Mouse (Mus musculus) frontal cortex, postnatal 14 days (tissue): ENCODE measurements around the gene Tbc1d2.
"Not testable (repeated sequence)": the region's sequence is repeated elsewhere in the genome, so short reads cannot be mapped to it uniquely, and the experiment has no call there.

Experiments
- DNase-seq, 2 experiments: peaks; one replicate each; pipeline ENCODE4 v3.0.0; 2022; ENCODE audit warnings: low spot score in 2 of 2

The Tbc1d2 gene

DNA sequence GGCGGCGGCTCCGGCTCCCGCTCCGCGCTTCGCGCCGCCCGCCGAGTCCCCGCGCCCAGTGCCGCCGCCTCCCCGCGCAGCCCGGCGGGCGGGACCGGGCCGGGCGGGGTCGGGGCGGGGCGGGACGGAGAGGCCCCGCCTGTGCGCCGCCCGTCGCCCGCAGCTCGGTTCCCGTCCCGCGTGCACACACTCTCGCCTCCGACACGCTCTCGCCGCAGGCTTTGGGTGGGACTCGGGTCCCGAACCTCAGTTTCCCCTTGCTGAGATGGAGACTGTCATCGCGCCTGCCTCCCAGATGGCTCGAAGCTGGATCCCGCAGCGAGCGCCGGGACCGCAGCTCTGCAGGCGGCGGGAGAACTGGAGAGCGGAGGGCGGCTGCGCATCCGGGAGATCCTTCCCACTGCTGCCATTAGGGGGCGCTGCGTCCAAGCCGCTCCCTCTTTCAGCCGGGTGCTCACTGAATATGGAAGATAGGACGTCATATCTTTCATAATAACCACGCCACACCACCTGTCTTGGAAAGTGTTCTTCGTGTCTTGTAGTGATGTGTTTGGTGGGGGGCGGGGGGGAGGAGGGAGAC, 48.1 kb downstream of the Tbc1d2 start, which contains the start of gene Coro2a:
Gene Coro2a, minus strand, starts transcription at position 359 of the 580 bp plus-strand sequence.
- DNase-seq = peak; percentile 71 to 83

DNA sequence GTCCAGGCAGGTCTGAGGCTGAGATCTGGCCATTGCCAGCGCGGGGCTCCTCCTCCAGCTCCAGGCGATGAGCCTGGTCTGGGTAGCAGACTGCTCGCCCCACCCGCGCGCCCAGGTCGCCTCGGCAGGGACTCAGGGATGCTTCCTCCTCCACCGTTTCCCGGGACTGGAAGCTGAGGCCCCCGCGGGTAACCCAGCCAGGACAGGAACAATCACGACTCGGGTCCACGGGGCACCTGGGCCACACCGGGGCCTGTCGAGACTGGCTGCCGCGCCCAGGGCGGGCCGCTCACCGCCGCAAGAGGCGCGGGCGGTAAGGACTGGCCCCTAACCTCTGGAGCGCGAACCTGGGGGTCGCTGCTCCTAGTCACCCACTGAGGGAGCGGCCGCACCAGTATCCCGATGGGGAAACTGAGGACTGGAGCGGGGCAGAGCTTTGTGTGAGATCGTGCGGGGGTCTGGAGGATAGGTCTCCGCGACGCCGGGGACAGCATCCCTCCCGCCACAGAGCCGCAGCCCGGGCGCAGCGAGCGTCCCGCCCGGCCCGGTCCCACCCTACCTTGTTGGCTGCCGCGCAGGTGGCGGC, 48.7 kb downstream of the Tbc1d2 start:
- no peak for DNase-seq

DNA sequence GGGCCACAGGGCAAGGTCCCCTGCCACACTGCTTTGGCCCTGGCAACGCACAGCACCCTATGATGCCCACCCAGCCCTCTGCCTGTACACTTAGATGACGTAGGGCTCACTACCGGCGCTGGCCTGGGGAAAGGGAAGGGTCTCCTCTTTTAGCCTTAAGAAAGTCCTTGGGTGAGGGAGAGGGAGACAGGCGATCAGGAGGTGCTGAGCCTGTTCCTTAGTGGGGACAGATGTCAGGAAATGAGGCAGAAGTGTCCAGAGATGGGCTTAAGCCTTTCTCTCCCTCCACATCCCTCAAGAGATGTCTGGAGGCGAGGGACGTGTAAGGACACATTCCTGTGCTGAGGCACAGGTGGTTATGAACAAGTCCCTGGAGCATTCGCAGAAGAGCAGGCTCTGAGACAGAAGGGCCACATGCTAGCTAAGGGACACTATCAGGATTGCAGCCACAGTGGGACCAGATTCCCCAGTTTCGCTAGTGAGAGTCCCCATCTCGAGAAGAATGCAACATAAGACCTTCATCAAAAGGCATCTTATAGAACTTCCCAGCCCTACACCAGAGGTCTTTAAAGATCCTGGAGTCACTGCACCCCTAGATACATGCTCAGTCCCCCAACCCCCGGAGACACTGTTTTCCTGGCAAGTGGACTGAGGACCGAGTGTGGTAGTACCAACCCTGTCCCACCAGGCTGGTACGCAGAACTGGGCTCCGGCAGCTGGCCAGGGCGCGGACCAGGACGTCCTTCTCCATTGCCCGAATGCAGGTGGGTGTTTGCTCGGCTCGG, 49.3 kb downstream of the Tbc1d2 start:
- DNase-seq = no peak

DNA sequence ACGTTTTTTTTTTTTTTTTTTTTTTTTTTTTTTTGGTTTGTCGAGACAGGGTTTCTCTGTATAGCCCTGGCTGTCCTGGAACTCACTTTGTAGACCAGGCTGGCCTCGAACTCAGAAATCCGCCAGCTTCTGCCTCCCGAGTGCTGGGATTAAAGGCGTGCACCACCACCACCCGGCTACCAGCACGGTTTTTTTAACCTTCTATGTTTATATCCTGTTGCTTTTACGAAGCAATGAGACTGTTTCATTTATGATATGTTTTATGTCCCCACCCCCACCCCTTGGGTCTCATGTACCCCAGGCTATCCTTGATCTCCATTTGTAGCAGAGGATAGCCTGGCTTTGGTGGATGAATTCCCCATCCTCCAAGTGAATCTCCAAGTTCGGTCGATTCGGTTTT, 50.4 kb downstream of the Tbc1d2 start:
- not testable (repeated sequence) for DNase-seq

DNA sequence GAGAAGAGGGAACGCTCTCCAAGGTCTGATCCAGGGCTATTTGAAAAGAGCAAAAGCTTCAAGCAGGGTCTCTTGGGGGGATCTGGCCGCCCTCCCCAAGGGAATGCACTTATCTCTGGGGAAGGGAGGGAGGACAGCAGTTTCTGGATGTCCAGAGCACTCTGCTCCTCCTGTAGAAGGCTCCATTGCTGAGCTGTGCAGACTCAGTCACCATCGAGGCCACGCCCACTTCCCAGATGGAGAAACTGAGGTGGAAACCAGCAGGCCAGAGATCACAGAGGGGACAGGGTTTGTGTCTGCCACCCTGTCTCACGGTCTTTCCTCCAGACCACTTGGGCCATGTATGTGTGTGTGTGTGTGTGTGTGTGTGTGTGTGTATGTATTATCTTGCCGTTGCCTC, 51.0 kb downstream of the Tbc1d2 start:
- no peak for DNase-seq

DNA sequence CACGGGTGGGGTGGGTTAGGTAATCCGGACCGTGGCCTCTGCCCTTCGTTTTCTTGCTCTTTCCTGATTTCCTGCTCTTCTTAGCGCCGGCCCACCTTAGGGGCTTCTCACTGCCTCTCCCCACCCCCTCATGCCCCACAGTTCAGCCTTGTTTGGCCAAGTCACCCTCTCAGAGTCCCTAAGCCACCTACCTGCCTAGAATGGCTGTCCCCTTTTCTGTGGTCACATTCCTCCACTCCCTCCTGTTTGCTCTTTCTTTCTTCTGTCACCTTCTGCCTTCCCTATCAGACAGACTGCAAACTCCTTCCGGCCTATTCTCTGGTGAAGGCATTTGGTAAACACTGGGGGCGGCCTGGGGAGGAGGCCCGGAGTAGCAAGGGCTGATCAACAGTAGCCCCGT, 51.9 kb downstream of the Tbc1d2 start:
- no peak for DNase-seq

DNA sequence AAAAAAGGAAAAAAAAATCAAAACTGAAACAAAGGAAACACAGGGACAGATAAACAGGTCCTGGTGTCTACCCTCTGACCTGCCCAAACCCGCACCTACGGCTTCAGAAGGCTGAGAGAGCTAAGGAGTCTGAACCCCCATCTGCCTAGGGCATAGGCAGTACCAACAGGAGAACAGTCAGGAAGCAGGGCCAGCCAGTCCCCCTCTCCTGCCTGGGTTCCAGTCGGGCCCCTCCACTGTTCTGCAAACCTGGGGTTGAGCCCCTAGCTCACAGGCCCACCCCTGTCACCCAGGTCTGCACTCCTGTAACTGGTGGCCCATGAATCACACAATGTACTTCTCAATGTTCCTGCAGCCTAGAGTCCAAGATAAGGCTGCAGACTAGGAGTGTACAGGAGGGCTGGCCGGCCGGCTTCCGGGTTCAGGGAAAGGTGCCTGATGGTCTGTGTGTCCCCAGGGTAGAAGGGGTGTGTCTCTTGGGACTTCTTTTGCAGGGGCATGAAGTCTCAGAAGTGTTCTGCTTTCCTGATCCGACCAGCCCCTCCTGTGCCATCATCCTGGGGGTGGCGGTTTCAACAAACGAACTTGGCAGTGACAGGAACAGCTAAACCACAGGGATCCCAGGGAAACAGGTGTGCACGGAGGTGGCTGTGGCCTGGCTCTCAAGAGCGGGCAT, 52.6 kb downstream of the Tbc1d2 start:
- no peak for DNase-seq

DNA sequence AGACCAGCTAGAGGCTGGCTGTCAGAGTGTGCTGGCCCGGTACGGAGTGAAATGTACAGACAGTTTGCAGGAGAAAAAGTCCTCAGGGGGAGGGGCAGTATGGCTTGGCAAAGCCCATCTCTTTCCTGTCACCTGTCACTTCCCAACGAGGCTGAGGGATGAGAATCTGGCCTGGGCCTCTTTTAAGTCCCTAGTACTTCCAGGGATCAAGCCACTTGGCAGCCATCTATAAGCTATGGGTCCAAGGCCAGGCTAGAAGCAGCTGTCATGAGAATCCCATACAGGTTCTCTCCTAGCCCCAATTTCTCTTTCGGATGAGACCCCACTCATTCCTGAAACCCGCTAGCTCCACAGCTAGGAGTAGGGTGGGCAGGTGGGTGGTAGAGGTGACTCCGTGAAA, 53.6 kb downstream of the Tbc1d2 start:
- no peak for DNase-seq

DNA sequence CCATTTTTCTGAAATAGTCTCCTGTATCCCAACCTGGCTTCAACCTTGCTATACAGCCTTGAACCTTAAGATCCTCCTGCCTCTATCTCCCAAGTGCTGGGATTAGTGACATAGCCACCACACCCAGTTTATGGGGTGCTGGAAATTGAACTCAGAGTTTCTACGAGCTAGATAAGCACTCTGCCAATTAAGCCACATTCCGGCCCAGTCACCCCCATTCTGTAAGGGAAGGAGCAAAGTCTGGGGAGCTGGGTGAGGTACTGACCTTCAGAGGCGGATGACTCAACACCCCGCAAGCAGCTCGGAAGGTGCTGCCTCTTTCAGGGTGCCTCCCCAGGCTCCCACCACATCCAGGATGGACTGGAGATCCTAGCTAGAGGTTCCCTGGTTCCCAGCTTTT, 55.9 kb downstream of the Tbc1d2 start:
- no peak for DNase-seq

DNA sequence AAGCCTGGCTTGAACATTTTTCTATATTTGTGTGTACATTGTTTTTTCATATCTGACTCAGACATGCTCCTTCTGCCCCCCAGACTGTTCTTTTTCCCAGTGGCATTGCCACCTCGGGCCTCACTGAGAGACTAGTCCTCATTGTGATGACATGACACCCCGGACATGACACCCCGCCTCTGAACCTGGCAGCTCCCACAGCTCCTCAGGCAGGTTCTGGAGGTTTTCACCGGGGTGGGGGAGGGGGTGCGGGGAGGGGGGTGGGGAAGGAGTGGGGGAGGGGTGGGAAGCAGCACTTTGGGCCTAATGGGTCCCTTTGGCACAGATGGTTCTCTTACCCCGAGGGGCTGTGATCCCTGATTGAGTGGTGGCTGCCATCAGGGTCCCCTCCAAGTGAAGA, 56.5 kb downstream of the Tbc1d2 start:
- DNase-seq = no peak

DNA sequence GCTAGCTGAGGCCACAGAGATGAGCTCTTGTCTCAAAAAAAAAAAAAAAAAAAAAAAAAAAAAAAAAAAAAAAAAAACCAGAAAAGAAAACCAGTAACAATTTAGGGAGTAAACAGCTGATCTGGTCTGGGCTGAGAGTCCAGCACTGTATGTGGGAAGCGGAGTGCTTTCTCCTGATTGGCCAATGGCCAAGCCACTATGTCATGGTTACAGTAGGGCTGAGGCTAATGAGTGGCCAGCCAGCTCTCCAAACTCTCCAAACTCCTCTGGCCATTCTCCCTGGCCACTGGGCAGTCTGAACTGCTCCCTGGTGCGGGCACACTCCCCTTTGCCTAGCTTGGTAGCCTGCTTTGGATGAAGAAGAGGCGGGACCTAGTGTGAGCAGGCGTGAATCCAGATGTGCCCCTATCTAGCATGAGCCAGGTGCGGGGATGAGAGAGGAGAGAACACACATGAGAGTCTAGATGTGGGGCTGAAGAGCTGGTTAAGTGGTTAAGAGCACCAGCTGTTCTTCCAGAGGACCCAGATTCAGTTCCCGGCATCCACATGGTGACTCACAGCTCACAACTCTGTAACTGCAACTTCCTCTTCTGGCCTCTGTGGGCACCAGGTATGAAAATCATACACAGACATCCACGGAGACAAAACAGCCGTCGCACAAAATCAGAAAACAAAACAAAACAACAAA, 58.0 kb downstream of the Tbc1d2 start:
- DNase-seq = no peak

DNA sequence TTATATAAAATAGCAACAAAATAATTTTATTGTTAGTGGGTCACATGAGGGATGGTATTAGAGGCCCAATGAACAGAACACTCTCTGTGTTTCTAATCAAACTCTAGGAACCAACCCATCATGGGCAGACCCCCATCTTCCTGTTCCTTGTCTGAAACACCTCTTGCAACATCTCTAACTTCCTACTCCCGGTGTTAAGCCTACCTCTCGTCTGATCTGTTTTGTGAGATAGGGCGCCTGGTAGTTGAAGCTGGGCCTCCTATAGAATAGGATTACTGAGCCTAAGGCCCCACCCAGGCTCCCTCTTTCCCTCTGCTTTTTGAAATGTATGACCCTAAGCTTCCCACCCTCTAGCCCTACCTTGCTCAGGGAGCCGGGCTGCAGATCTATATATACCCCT, 59.2 kb downstream of the Tbc1d2 start:
- no peak for DNase-seq

DNA sequence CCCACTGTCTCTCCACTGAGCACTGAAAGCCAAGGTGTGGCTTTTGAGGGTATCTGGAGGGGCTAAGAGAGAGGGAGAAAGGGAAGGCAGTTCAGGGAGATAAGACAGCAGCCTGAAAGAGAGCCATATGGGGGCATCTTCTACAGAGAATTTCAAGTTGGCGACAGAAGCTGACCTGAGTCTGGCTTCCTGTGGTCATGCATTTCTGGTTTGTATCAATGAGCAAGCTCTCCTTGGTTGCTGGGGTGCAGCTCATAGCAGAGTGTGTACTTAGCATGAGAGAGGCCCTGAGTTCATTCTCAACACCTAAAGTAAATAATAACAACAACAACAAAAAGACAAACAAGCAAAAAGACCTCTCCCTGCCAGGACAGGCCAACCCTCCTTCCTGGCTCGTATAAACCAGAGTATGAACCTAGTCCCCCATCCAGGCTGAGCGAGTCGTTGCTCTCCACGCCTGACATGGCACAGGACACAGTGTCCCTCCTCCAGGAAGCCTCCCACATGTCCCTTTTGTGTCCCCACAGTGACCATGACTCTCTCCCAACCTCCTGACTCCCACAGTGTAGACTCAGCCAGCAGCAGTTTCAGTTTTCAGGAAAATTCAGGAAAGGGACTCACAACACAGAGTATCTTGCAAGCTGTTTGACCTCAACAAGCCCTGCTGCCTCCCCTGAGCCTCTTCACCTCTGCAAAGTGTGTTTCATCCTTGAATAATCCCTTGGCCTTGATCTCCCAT, 59.9 kb downstream of the Tbc1d2 start:
- DNase-seq = no peak

DNA sequence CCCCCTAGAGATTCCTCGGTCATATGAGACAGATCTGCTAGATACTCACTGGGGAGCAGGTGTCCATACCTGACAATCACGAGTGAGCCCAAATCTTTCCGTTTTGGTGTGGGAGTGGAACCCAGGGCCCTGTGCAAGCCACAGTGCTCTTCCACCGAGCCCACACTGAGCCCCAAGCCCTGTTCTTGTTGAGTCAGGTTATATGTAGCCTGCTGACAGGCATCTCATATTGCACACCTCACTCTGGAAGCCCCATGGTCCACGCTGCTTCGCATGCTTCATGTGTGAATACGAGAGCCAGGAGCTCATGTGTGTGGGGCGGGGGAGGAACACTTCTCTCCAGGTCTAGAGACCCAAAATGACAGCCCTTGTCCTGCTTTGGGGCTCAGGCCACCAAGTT, 60.9 kb downstream of the Tbc1d2 start:
- DNase-seq = no peak

DNA sequence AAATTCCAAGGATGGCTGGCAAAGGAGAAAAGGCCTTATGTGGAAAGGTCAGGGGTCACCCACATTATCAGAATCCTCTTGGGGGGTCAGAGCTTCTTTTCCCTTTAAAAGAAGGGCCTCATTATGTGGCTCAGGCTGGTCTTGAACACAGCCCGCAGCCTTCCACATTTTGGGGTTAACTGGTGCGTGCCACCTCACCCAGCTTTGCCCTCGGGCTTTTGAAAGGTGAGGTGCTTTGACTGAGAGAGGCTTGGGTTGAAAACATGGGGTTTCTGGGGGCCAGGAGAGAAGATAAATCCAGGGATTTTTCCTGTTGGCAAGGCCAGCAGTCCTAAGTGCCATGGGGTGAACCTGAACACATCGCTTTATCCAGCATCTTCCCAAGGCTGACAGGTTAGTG, 63.5 kb downstream of the Tbc1d2 start:
- no peak for DNase-seq

DNA sequence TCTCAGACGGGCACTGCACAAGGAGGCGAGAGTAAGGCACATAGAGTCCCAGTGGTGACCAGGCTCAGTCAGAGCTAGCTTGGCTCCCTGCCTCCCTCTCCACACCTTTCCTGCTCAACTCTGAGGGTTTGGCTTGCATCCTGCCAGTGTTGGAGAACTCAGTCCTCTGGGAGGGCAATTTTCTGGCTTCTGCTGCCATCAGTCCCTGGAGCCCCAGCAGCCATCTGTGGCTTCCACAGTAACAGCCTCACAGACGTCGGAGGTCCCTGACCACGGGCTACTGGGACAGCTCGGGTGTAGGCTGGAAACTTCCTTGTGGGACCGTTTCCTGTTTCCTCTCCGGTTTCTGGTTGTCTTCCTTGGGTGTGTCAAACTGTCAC, 64.2 kb downstream of the Tbc1d2 start:
- no peak for DNase-seq

DNA sequence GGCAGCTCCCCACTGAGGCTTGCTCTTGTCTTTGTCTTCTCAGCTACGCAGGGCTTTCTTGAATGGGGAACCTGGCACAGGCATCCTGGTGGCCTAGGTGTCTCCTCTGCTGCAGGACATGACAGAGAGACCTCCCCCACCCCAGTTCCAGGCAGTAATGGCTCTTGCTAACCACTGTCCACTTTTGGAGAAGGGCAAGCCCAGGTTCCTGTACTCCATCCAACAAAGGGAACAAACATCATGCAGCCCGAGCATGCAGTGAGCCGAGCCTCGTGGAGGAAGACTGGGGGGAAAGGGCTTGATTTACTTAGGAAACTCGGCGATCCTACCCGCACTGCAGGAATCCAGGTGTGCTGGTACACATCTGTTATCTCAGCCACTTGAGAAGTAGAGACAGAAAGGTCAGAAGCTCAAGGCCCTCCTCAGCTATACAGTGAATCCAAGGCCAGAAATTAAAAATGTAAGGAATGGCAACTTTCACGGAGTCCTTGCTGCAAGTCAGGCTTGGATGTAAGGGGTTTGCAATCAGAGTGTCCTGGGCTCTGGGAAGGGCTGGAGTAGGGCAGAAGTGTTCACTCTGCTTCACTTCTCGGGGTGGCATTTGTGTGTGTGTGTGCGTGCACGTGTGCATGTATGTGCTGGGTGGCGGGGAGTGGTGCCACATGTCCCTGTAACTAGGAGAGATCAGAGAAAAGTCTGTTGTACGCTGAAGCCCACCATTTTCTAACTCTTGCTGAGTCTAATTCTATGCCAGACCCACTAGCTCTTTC, 64.8 kb downstream of the Tbc1d2 start:
- DNase-seq = no peak

DNA sequence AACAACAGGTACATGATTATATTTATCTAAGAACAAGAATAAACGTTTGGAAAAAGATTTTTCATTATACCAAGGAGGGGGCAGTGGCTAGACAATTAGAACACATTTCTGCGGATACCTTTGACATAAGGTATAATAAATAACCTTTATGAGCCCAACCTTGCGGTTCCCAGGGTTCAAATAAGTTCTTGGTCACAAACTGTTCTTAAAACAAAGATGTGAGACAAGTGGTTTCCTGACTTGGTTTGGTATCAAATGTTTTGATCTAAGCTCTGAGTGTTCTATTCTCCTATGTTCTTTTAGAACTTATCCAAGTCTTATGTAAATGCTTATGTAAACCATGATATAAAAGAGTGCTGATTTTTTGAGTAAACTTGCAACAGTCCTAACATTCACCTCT, 65.5 kb downstream of the Tbc1d2 start:
- DNase-seq = not testable (repeated sequence)

DNA sequence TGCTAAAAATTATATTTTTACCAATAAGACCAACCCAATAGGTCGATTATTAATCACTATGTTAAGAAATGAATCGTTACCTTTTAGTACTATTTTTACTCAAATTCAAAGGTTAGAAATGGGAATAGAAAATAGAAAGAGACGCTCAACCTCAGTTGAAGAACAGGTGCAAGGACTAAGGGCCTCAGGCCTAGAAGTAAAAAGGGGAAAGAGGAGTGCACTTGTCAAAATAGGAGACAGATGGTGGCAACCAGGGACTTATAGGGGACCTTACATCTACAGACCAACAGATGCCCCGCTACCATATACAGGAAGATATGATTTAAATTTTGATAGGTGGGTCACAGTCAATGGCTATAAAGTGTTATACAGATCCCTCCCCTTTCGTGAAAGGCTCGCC, 65.9 kb downstream of the Tbc1d2 start:
- not testable (repeated sequence) for DNase-seq

DNA sequence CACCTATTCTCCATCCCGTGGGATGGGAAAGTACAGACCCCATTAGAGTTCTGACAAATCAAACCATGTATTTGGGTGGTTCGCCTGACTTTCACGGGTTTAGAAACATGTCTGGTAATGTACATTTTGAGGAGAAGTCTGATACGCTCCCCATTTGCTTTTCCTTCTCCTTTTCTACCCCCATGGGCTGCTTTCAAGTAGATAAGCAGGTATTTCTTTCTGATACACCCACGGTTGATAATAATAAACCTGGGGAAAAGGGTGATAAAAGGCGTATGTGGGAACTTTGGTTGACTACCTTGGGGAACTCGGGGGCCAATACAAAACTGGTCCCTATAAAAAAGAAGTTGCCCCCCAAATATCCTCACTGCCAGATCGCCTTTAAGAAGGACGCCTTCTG, 68.0 kb downstream of the Tbc1d2 start:
- DNase-seq = not testable (repeated sequence)

DNA sequence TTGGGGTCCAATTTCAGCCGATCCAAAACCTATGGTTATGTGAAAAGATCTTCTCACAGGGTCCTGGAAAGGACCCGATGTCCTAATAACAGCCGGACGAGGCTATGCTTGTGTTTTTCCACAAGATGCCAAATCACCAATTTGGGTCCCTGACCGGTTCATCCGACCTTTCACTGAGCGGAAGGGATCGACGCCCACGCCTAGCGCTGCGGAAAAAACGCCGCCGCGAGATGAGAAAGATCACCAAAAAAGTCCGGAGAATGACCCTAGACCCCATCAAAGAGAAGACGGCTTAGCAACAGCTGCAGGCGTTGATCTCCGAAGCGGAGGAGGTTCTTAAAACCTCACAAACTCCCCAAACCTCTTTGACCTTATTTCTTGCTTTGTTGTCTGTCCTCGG, 68.4 kb downstream of the Tbc1d2 start:
- DNase-seq = not testable (repeated sequence)
